Mouse (Mus musculus) forebrain, embryonic 13.5 days (tissue): ENCODE data around the gene Pbx4. TPM values are rescaled to one million over a fixed set of nuclear protein-coding genes. Genes with fewer than 3 reads are reported as not detected.

Experiments
- ATAC-seq: fragments of 200-750 bp; cut with Nextera tagmentation; 2 replicates; pipeline ENCODE4 v1.8.0; 2017
- H3K27ac ChIP-seq: fragments of 300-500 bp; sonication (generic); 2 replicates; pipeline ENCODE4 v1.5.1; 2015; ENCODE audit warnings: inconsistent platforms, mild to moderate bottlenecking, moderate library complexity
- H3K27me3 ChIP-seq: fragments of 300-500 bp; sonication (generic); 2 replicates; pipeline ENCODE4 v1.6.1; 2015; ENCODE audit warnings: mild to moderate bottlenecking, inconsistent platforms
- H3K36me3 ChIP-seq: fragments of 300-500 bp; sonication (generic); 2 replicates; pipeline ENCODE4 v1.6.1; 2015; ENCODE audit warnings: mild to moderate bottlenecking, inconsistent platforms; ENCODE audit not compliant: poor library complexity, severe bottlenecking
- H3K4me1 ChIP-seq: fragments of 300-500 bp; sonication (generic); 2 replicates; pipeline ENCODE4 v1.6.1; 2015; ENCODE audit warnings: inconsistent platforms
- H3K4me2 ChIP-seq: fragments of 300-500 bp; sonication (generic); 2 replicates; pipeline ENCODE4 v1.6.1; 2015; ENCODE audit warnings: inconsistent platforms, mild to moderate bottlenecking, moderate library complexity
- H3K4me3 ChIP-seq: fragments of 300-500 bp; sonication (generic); 2 replicates; pipeline ENCODE4 v1.5.1; 2015; ENCODE audit warnings: mild to moderate bottlenecking, inconsistent platforms
- H3K9ac ChIP-seq: fragments of 300-500 bp; sonication (generic); 2 replicates; pipeline ENCODE4 v1.6.1; 2015; ENCODE audit warnings: mild to moderate bottlenecking, inconsistent platforms
- H3K9me3 ChIP-seq: fragments of 300-500 bp; sonication (generic); replicated peaks from 2 replicates; pipeline ENCODE4 v1.6.1; 2016; ENCODE audit warnings: inconsistent platforms
- WGBS: fragments of 180-500 bp; shearing (Covaris S2); methylation state at CpG from one replicate; pipeline ENCODE4 v1.1.7; 2015; 5-methylcytosine and 5-hydroxymethylcytosine counted together
- polyA plus RNA-seq: library from polyadenylated mRNA; unstranded; fragments of >200 nt; fragmentation: Nextera tagmentation; extraction: Ambion mirVana; gene quantifications from 2 replicates; pipeline ENCODE4 v1.2.1, GENCODE M21; 2015

Gene Pbx4
- polyA plus RNA-seq, 1 experiment from 2014 or later = 63.5 TPM

GRCm38 (mm10) chr8:69877992-69878391 lies 45.7 kb downstream of the Pbx4 start:
- Histone ChIP-seq H3K9ac (no peak overlapping the region), H3K9me3 (no peaks in the 10 kb centered on the region), H3K4me3 (no peak overlapping the region), H3K36me3 (peaks cover 5% of the 10 kb centered on the region; the same call in 1 of the 2 replicates), H3K4me2 (no peak overlapping the region), H3K27ac (no peak overlapping the region), H3K4me1 (peaks cover 21% of the 10 kb centered on the region), H3K27me3 (peaks cover 63% of the 10 kb centered on the region)
- ATAC-seq = no peak
- 59% methylated on average over 3 of the region's 3 CpGs for WGBS

- no peak for ATAC-seq
- Histone ChIP-seq H3K4me3 (no peak overlapping the region), H3K4me1 (peaks cover 21% of the 10 kb centered on the region), H3K9ac (no peak overlapping the region), H3K36me3 (no peaks in the 10 kb centered on the region), H3K4me2 (no peak overlapping the region), H3K27me3 (peaks cover 80% of the 10 kb centered on the region), H3K27ac (no peak overlapping the region), H3K9me3 (no peaks in the 10 kb centered on the region)
- WGBS = 61% methylated on average over 8 of the region's 8 CpGs
Measured at GRCm38 (mm10) chr8:69879678-69880077, 47.4 kb downstream of the Pbx4 start.

GRCm38 (mm10) chr8:69880841-69881240 lies 48.5 kb downstream of the Pbx4 start:
- no peaks in the 10 kb centered on the region for H3K36me3 ChIP-seq
- ATAC-seq = no peak
- 15% methylated on average over 37 of the region's 37 CpGs for WGBS
- peaks cover 21% of the 10 kb centered on the region for H3K4me1 ChIP-seq
- peaks cover 91% of the 10 kb centered on the region for H3K27me3 ChIP-seq
- H3K9ac ChIP-seq = no peak overlapping the region
- H3K27ac ChIP-seq = no peak overlapping the region
- no peaks in the 10 kb centered on the region for H3K9me3 ChIP-seq
- H3K4me2 ChIP-seq = peak overlapping the region; percentile 56
- H3K4me3 ChIP-seq = peak overlapping the region; percentile 41

DNA sequence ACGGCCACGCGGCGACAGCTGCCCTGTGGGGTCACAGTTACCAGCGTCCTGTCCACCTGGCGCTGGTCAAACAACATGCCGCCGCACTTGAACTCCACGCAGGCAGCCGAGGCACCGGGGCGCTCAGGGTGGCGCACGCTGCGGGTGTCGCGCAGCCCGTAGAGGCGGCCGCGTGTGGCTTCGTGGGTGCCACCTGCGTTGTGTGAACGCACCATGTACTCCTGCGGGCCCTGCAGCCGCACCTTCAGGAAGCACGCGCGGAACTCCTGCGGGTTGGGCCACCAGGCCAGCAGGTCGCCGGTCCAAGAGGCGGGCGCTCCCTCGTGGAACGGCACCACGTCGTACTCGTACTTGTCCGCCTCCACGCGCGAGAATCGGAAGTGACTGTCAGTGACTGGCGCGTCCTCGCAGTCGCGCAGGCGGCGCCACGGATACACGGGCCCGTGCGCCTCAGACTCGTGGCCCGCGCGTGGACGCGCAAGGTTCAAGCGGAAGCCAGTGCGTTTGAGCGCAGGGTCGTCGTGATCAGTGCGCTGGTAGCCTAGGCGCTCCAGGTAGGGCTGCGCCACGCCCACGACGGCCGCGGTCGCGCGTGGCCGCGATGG lies 49.1 kb downstream of the Pbx4 start:
- peaks cover 94% of the 10 kb centered on the region for H3K27me3 ChIP-seq
- 19% methylated on average over 77 of the region's 79 CpGs for WGBS
- peak overlapping the region; percentile 52; the same call in 1 of the 2 replicates for H3K9ac ChIP-seq
- H3K9me3 ChIP-seq = no peaks in the 10 kb centered on the region
- H3K36me3 ChIP-seq = no peaks in the 10 kb centered on the region
- ATAC-seq = peak; percentile 23
- peak overlapping the region; percentile 56 for H3K4me2 ChIP-seq
- no peak overlapping the region for H3K27ac ChIP-seq
- H3K4me1 ChIP-seq = peaks cover 21% of the 10 kb centered on the region
- H3K4me3 ChIP-seq = peak overlapping the region; percentile 41

- H3K4me2 ChIP-seq = peak overlapping the region; percentile 56
- H3K36me3 ChIP-seq = no peaks in the 10 kb centered on the region
- peak overlapping the region; percentile 52 for H3K9ac ChIP-seq
- no peaks in the 10 kb centered on the region for H3K9me3 ChIP-seq
- H3K4me3 ChIP-seq = peak overlapping the region; percentile 41
- peaks cover 23% of the 10 kb centered on the region for H3K4me1 ChIP-seq
- peaks cover 96% of the 10 kb centered on the region for H3K27me3 ChIP-seq
- H3K27ac ChIP-seq = no peak overlapping the region
- 8% methylated on average over 103 of the region's 103 CpGs for WGBS
- peak; percentile 67 for ATAC-seq
Measured at GRCm38 (mm10) chr8:69882021-69882756, 49.9 kb downstream of the Pbx4 start.

DNA sequence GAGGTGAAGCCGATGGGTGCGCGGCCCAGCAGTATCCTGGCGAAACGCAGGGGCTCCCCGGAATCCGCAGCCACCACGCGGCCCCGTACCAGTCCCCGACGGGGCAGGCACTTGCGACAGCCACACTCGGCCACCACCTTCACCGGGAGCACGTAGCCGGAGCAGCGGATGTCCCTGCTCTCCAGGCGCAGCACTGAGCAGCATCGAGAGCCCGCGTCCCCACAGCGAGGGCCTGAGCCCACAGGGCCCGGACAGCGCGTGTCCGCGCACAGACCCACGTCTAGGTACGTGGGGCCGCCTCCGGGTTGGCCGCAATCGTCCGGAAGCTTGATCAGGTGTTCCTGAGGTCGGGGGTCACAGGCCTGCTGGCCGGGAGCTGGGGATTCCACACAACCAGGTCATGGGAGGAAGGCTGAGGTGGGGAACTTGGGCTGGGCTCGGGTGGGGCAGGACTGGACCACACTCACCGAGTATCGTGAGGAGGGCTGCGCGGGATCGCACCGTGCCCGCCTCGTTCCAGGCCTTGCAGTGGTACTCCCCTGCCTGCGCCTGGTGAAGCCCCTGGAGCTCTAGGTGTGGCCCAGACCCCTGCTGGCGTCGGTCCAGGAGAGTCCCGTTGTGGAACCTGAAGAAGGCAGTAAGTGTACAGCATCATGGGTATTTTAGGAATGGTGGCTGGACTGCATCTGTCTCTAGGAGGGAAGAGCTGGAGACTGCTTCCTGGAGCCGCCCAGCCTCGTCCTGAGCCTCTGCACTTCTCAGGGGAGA lies 50.7 kb downstream of the Pbx4 start:
- WGBS = 12% methylated on average over 51 of the region's 52 CpGs
- H3K9ac ChIP-seq = peak overlapping the region; percentile 52; the same call in 1 of the 2 replicates
- no peak for ATAC-seq
- peaks cover 99% of the 10 kb centered on the region for H3K27me3 ChIP-seq
- no peak overlapping the region for H3K27ac ChIP-seq
- H3K4me2 ChIP-seq = peak overlapping the region; percentile 56
- H3K9me3 ChIP-seq = no peaks in the 10 kb centered on the region
- no peaks in the 10 kb centered on the region for H3K36me3 ChIP-seq
- peak overlapping the region; percentile 41; the same call in 1 of the 2 replicates for H3K4me3 ChIP-seq
- peaks cover 32% of the 10 kb centered on the region for H3K4me1 ChIP-seq

- 53% methylated on average over 13 of the region's 13 CpGs for WGBS
- no peaks in the 10 kb centered on the region for H3K36me3 ChIP-seq
- H3K4me2 ChIP-seq = no peak overlapping the region
- no peak for ATAC-seq
- H3K4me3 ChIP-seq = no peak overlapping the region
- H3K4me1 ChIP-seq = peaks cover 43% of the 10 kb centered on the region
- peaks cover 100% of the 10 kb centered on the region for H3K27me3 ChIP-seq
- H3K9me3 ChIP-seq = no peaks in the 10 kb centered on the region
- no peak overlapping the region for H3K27ac ChIP-seq
- H3K9ac ChIP-seq = no peak overlapping the region
Measured at GRCm38 (mm10) chr8:69884141-69884540, 51.9 kb downstream of the Pbx4 start.

DNA sequence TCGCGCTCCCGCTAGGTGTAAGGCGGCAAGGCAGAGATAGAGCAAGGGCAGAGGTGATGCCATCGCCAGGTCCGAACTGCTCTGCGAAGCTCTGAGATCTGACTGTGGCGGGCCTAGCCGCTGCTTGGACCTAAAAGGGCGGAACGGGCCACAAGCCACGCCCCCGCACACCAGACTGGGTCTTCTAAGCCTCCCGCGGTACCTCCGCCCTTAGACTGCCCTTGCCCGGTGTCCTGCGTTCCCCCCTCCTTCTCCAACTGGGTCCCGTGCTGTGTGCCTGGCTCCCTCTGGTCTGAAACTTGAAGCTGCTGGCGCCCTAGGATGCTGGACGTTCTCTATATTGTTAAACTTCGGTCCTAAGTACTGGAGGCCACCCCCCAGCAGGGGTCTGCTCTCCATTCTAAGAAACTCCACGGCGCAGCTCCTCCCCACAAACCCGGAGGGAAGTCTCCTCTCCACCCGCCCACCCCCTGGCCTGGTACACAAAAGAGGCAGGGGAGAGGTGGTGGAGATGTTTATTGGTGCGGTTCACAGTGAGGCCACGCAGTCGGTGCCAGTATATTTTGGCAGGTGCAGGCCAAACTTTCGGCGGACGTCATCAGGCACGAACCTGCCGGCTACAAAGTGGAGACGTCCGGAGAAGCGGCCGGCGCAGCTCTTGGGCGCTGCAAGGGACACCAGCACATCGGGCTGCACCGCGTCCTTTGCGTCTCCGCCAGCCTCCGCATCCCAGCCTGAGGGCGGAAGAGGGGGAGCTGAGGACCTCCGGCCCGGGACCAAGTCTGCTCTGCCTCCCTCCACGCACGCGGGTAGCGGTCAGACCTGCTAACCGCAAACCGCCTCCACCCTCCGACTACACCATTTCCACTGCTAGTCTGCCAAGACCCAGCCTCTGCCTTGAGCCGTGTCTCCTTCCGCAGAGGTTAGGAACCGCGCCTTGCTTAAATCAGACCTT lies 55.3 kb downstream of the Pbx4 start, which contains the start of gene Cilp2:
Gene Cilp2 (minus strand): TSS at position 399 of the 955 bp plus-strand sequence.
- Histone ChIP-seq H3K4me3 (peak within 1 kb of the TSS; percentile 23), H3K4me2 (peak within 1 kb of the TSS; percentile 53), H3K27me3 (peaks cover 84% of the 10 kb centered on the region), H3K36me3 (peaks cover 7% of the 10 kb centered on the region; the same call in 1 of the 2 replicates), H3K9ac (peak within 1 kb of the TSS; percentile 54), H3K4me1 (peaks cover 45% of the 10 kb centered on the region), H3K9me3 (no peaks in the 10 kb centered on the region), H3K27ac (no peak within 1 kb of the TSS)
- ATAC-seq = peak; percentile 6; the same call in 1 of the 2 replicates
- WGBS = under 1% methylated on average over 58 of the region's 60 CpGs

- no peaks in the 10 kb centered on the region for H3K9me3 ChIP-seq
- WGBS = 6% methylated on average over 24 of the region's 24 CpGs
- peaks cover 76% of the 10 kb centered on the region for H3K27me3 ChIP-seq
- no peak for ATAC-seq
- peak overlapping the region; percentile 53 for H3K4me2 ChIP-seq
- peak overlapping the region; percentile 23 for H3K4me3 ChIP-seq
- no peak overlapping the region for H3K27ac ChIP-seq
- H3K9ac ChIP-seq = peak overlapping the region; percentile 54; the same call in 1 of the 2 replicates
- H3K4me1 ChIP-seq = peaks cover 43% of the 10 kb centered on the region
- peaks cover 14% of the 10 kb centered on the region for H3K36me3 ChIP-seq
Measured at GRCm38 (mm10) chr8:69888244-69888866, 56.1 kb downstream of the Pbx4 start.

DNA sequence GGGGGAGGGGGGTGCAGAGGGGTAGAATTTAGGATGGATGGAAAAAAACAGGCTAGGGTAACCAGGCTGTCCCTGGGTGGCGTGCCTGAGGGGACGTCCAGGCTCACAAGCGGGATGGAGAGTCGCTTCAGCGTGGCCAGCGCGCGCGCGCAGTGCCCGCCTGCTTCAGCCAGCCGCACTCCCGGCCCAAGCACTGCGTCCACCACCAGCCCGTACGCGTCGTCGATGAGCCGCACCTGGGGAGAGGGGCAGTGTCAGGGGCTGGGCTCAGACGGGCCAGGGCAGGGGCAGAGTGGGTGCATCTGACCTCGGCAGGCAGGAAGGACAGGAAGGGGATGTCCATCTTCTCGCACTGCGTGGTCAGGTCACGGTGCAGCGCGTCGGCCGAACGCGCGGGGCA lies 56.6 kb downstream of the Pbx4 start:
- Histone ChIP-seq H3K9me3 (no peaks in the 10 kb centered on the region), H3K4me3 (peak overlapping the region; percentile 23), H3K27me3 (peaks cover 71% of the 10 kb centered on the region), H3K4me2 (peak overlapping the region; percentile 53), H3K4me1 (peaks cover 48% of the 10 kb centered on the region), H3K27ac (no peak overlapping the region), H3K36me3 (peaks cover 20% of the 10 kb centered on the region), H3K9ac (no peak overlapping the region)
- 2% methylated on average over 32 of the region's 32 CpGs for WGBS
- no peak for ATAC-seq

DNA sequence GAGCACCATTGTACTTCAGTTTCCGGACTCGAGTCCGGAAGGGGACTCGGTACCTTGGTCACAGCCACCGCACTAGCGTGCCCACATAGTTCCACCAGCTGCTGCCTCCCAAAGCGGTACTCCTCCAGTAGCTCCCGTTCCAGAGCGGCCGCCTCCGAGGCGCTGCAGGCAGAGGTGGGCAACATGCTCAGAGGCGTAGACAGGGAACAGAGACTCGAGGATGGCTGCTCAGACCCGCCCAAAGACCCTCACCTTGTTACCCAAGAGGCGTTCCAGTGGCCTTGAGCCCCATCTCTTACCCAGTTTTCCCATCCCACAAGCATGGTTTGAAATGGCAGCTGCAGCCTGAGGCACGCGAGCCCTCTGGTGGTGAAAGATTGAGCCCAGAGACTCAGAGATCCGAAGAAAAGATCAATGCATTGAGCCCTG lies 58.5 kb downstream of the Pbx4 start:
- no peak overlapping the region for H3K9ac ChIP-seq
- H3K4me3 ChIP-seq = no peak overlapping the region
- no peaks in the 10 kb centered on the region for H3K9me3 ChIP-seq
- peaks cover 31% of the 10 kb centered on the region for H3K36me3 ChIP-seq
- peaks cover 52% of the 10 kb centered on the region for H3K27me3 ChIP-seq
- WGBS = 38% methylated on average over 19 of the region's 19 CpGs
- ATAC-seq = peak; percentile 31
- no peak overlapping the region; the same call in 1 of the 2 replicates for H3K4me2 ChIP-seq
- H3K4me1 ChIP-seq = peaks cover 63% of the 10 kb centered on the region
- no peak overlapping the region for H3K27ac ChIP-seq
